Mouse (Mus musculus): ENCODE measurements around the gene Rangap1.

DNA sequence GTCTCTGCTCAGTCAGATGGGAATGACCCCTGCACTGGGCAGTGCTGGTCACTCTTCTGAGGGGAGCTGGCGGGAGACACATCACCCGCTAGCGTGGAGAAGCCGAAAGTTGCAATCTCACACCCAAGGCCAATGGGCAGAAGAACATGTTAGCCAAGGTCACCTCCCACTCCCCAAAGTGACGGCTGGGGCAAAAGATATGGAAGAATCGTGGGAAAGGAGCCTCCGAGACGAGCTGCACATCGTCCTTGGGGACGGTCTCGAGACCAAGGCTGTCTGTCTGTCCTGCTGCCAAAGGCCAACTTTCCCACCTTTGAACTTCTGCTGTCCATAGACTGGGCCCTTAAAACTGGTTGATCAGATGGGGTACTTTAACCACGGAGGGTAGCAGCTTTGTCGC lies 42.2 kb upstream of the Rangap1 start:
- no peak for TF ChIP-seq GATA1 (IDR thresholded peaks at IDR 0.05; ENCODE audit: low read length)
- no peak for TF ChIP-seq TAL1 (IDR thresholded peaks at IDR 0.05; ENCODE audit: low read length)
